Mouse (Mus musculus) limb, embryonic 12.5 days (tissue): ENCODE measurements at regions not wholly inside any gene's neighbourhood (a gene's known extent, or its start where the extent isn't known, plus 50 kb on each side); places are given as distances from the start of the nearest gene placed in this dataset.

ENCODE experiments used
- ATAC-seq: fragments of 200-750 bp; cut with Nextera tagmentation; 2 replicates; pipeline ENCODE4 v1.8.0; 2017; ENCODE audit warnings: low read depth, moderate TSS enrichment; ENCODE audit not compliant: insufficient number of reproducible peaks, insufficient read depth, low FRiP score, low TSS enrichment
- H3K27ac ChIP-seq: fragments of 300-500 bp; sonication (generic); 2 replicates; pipeline ENCODE4 v1.5.1; 2016; ENCODE audit warnings: mild to moderate bottlenecking, moderate library complexity
- H3K27me3 ChIP-seq: fragments of 300-500 bp; sonication (generic); 2 replicates; pipeline ENCODE4 v1.6.1; 2016; ENCODE audit warnings: mild to moderate bottlenecking, moderate library complexity
- H3K36me3 ChIP-seq: fragments of 300-500 bp; sonication (generic); 2 replicates; pipeline ENCODE4 v1.6.1; 2016; ENCODE audit warnings: mild to moderate bottlenecking, moderate library complexity
- H3K4me1 ChIP-seq: fragments of 300-500 bp; sonication (generic); replicated peaks from 2 replicates; pipeline ENCODE4 v1.6.1; 2016
- H3K4me2 ChIP-seq: fragments of 300-500 bp; sonication (generic); 2 replicates; pipeline ENCODE4 v1.6.1; 2016; ENCODE audit warnings: mild to moderate bottlenecking, moderate library complexity
- H3K4me3 ChIP-seq: fragments of 300-500 bp; sonication (generic); replicated peaks from 2 replicates; pipeline ENCODE4 v1.5.1; 2016; ENCODE audit warnings: mild to moderate bottlenecking
- H3K9ac ChIP-seq: fragments of 300-500 bp; sonication (generic); replicated peaks from 2 replicates; pipeline ENCODE4 v1.6.1; 2016; ENCODE audit warnings: mild to moderate bottlenecking, moderate library complexity
- H3K9me3 ChIP-seq: fragments of 300-500 bp; sonication (generic); 2 replicates; pipeline ENCODE4 v1.6.1; 2016; ENCODE audit warnings: mild to moderate bottlenecking, moderate library complexity
- WGBS: fragments of 180-500 bp; shearing (Covaris S2); methylation state at CpG from one replicate; pipeline ENCODE4 v1.1.7; 2016; 5-methylcytosine and 5-hydroxymethylcytosine counted together

- no peak overlapping the region for H3K9ac ChIP-seq
- 0 out of 2 replicates have a peak, but pooled peaks cover under 1% of the 10 kb centered on the region for H3K4me1 ChIP-seq
- no peak overlapping the region for H3K4me3 ChIP-seq
- no peak for ATAC-seq
- no peaks in the 10 kb centered on the region for H3K9me3 ChIP-seq
- H3K27me3 ChIP-seq: no peaks in the 10 kb centered on the region
- no peak overlapping the region for H3K27ac ChIP-seq
- no peaks in the 10 kb centered on the region for H3K36me3 ChIP-seq
- H3K4me2 ChIP-seq: no peak overlapping the region
- 81% methylated on average over 11 of the region's 11 CpGs for WGBS
Measured at GRCm38 (mm10) chr3:148762541-148763225, 227.7 kb downstream of the Adgrl2 start.

- H3K4me2 ChIP-seq: no peak overlapping the region
- no peak overlapping the region for H3K4me3 ChIP-seq
- ATAC-seq: no peak
- 0 out of 2 replicates have a peak, but pooled peaks cover 6% of the 10 kb centered on the region for H3K4me1 ChIP-seq
- H3K9ac ChIP-seq: no peak overlapping the region
- H3K27ac ChIP-seq: no peak overlapping the region
- no peaks in the 10 kb centered on the region for H3K27me3 ChIP-seq
- H3K9me3 ChIP-seq: no peaks in the 10 kb centered on the region
- H3K36me3 ChIP-seq: no peaks in the 10 kb centered on the region
Measured at GRCm38 (mm10) chr3:148761586-148761985, 228.8 kb downstream of the Adgrl2 start.

- Histone ChIP-seq H3K4me1 (0 out of 2 replicates have a peak, but pooled peaks cover 6% of the 10 kb centered on the region), H3K9ac (no peak overlapping the region), H3K27ac (no peak overlapping the region), H3K27me3 (no peaks in the 10 kb centered on the region), H3K36me3 (no peaks in the 10 kb centered on the region), H3K9me3 (no peaks in the 10 kb centered on the region), H3K4me3 (no peak overlapping the region), H3K4me2 (no peak overlapping the region)
- ATAC-seq: no peak
- WGBS: 89% methylated on average over 4 of the region's 4 CpGs
Measured at GRCm38 (mm10) chr3:148759500-148759899, 230.9 kb downstream of the Adgrl2 start.

- H3K27ac ChIP-seq: no peak overlapping the region
- 87% methylated on average over 3 of the region's 3 CpGs for WGBS
- H3K4me3 ChIP-seq: no peak overlapping the region
- no peaks in the 10 kb centered on the region for H3K27me3 ChIP-seq
- 0 out of 2 replicates have a peak, but pooled peaks cover 9% of the 10 kb centered on the region for H3K9me3 ChIP-seq
- H3K36me3 ChIP-seq: no peaks in the 10 kb centered on the region
- H3K4me1 ChIP-seq: no peaks in the 10 kb centered on the region
- no peak overlapping the region for H3K9ac ChIP-seq
- H3K4me2 ChIP-seq: no peak overlapping the region
- no peak for ATAC-seq
Measured at GRCm38 (mm10) chr3:148746234-148746633, 244.1 kb downstream of the Adgrl2 start.

- H3K36me3 ChIP-seq: no peaks in the 10 kb centered on the region
- H3K4me3 ChIP-seq: no peak overlapping the region
- WGBS: 74% methylated on average over 2 of the region's 2 CpGs
- H3K9me3 ChIP-seq: 0 out of 2 replicates have a peak, but pooled peaks cover 9% of the 10 kb centered on the region
- no peak for ATAC-seq
- no peak overlapping the region for H3K27ac ChIP-seq
- no peaks in the 10 kb centered on the region for H3K27me3 ChIP-seq
- H3K4me2 ChIP-seq: no peak overlapping the region
- H3K9ac ChIP-seq: no peak overlapping the region
- no peaks in the 10 kb centered on the region for H3K4me1 ChIP-seq
Measured at GRCm38 (mm10) chr3:148744651-148745050, 245.7 kb downstream of the Adgrl2 start.

GRCm38 (mm10) chr3:148734194-148734749 lies 256.1 kb downstream of the Adgrl2 start:
- no peaks in the 10 kb centered on the region for H3K9me3 ChIP-seq
- H3K4me2 ChIP-seq: peak overlapping the region; percentile 21; the same call in 1 of the 2 replicates
- peaks cover 22% of the 10 kb centered on the region for H3K4me1 ChIP-seq
- WGBS: 47% methylated on average over 13 of the region's 13 CpGs
- no peak overlapping the region for H3K9ac ChIP-seq
- H3K4me3 ChIP-seq: no peak overlapping the region
- no peaks in the 10 kb centered on the region for H3K27me3 ChIP-seq
- no peak for ATAC-seq
- H3K27ac ChIP-seq: no peak overlapping the region
- H3K36me3 ChIP-seq: no peaks in the 10 kb centered on the region

GRCm38 (mm10) chr3:148733227-148733854 lies 257.0 kb downstream of the Adgrl2 start:
- Histone ChIP-seq H3K9ac (no peak overlapping the region), H3K36me3 (no peaks in the 10 kb centered on the region), H3K27me3 (no peaks in the 10 kb centered on the region), H3K27ac (no peak overlapping the region), H3K4me3 (no peak overlapping the region), H3K9me3 (no peaks in the 10 kb centered on the region), H3K4me2 (no peak overlapping the region), H3K4me1 (peaks cover 27% of the 10 kb centered on the region)
- 58% methylated on average over 13 of the region's 13 CpGs for WGBS
- ATAC-seq: no peak

GRCm38 (mm10) chr3:148731436-148731835 lies 258.9 kb downstream of the Adgrl2 start:
- no peak for ATAC-seq
- no peak overlapping the region for H3K4me3 ChIP-seq

GRCm38 (mm10) chr3:148729242-148729680 lies 261.1 kb downstream of the Adgrl2 start:
- ATAC-seq: no peak
- H3K4me2 ChIP-seq: no peak overlapping the region; the same call in 1 of the 2 replicates

More at GRCm38 (mm10) chr3:148731436-148731835, 258.9 kb downstream of the Adgrl2 start:
- Histone ChIP-seq H3K4me1 (peaks cover 34% of the 10 kb centered on the region), H3K27me3 (no peaks in the 10 kb centered on the region), H3K36me3 (no peaks in the 10 kb centered on the region), H3K9me3 (no peaks in the 10 kb centered on the region), H3K4me2 (no peak overlapping the region), H3K9ac (no peak overlapping the region), H3K27ac (no peak overlapping the region)
- WGBS: 90% methylated on average over 3 of the region's 3 CpGs

GRCm38 (mm10) chr3:148728513-148729241 lies 261.7 kb downstream of the Adgrl2 start:
- Histone ChIP-seq H3K9me3 (no peaks in the 10 kb centered on the region), H3K27me3 (no peaks in the 10 kb centered on the region), H3K4me2 (no peak overlapping the region), H3K4me1 (peaks cover 26% of the 10 kb centered on the region), H3K36me3 (no peaks in the 10 kb centered on the region), H3K9ac (no peak overlapping the region), H3K4me3 (no peak overlapping the region), H3K27ac (no peak overlapping the region)
- 44% methylated on average over 6 of the region's 6 CpGs for WGBS
- 0 out of 2 replicates have a peak, but pooled peaks have one; percentile 56 for ATAC-seq

More at GRCm38 (mm10) chr3:148729242-148729680, 261.1 kb downstream of the Adgrl2 start:
- Histone ChIP-seq H3K27me3 (no peaks in the 10 kb centered on the region), H3K27ac (no peak overlapping the region), H3K9me3 (no peaks in the 10 kb centered on the region), H3K36me3 (no peaks in the 10 kb centered on the region), H3K4me1 (peaks cover 31% of the 10 kb centered on the region), H3K4me3 (no peak overlapping the region), H3K9ac (no peak overlapping the region)
- WGBS: 46% methylated on average over 7 of the region's 7 CpGs
